Mouse (Mus musculus): ENCODE results near the gene Prim1. TPM values are rescaled to one million over a fixed set of nuclear protein-coding genes. Genes with fewer than 3 reads are reported as not detected.

Prim1 gene
- polyA plus RNA-seq, 1 experiment from 2014 or later: 38.7 TPM

Other genes starting within 250 kb of the Prim1 start
- gene Rdh9, start 238.8 kb upstream of the Prim1 start, polyA plus RNA-seq (2014; fragmentation: Nextera tagmentation; extraction: Ambion mirVana): 0.22 TPM in 1 of 2 replicates, not detected in the other
- not detected in 2 replicates for gene Rdh16, start 214.0 kb upstream of the Prim1 start, polyA plus RNA-seq (2014; fragmentation: Nextera tagmentation; extraction: Ambion mirVana)
- gene Rdh19, start 165.2 kb upstream of the Prim1 start, polyA plus RNA-seq (2014; fragmentation: Nextera tagmentation; extraction: Ambion mirVana): not detected in 2 replicates
- gene Rdh16f2, start 148.7 kb upstream of the Prim1 start, polyA plus RNA-seq (2014; fragmentation: Nextera tagmentation; extraction: Ambion mirVana): not detected in 2 replicates
- not detected in 2 replicates for gene Rdh7, start 126.4 kb upstream of the Prim1 start, polyA plus RNA-seq (2014; fragmentation: Nextera tagmentation; extraction: Ambion mirVana)
- gene Sdr9c7, start 116.7 kb upstream of the Prim1 start, polyA plus RNA-seq (2014; fragmentation: Nextera tagmentation; extraction: Ambion mirVana): not detected in 2 replicates
- not detected in 2 replicates for gene Hsd17b6, start 7.6 kb upstream of the Prim1 start, polyA plus RNA-seq (2014; fragmentation: Nextera tagmentation; extraction: Ambion mirVana)
- 537 and 552 TPM in 2 replicates for gene Naca, start 20.4 kb downstream of the Prim1 start, polyA plus RNA-seq (2014; fragmentation: Nextera tagmentation; extraction: Ambion mirVana)
- gene Ptges3, start 43.8 kb downstream of the Prim1 start, polyA plus RNA-seq (2014; fragmentation: Nextera tagmentation; extraction: Ambion mirVana): 381 and 396 TPM in 2 replicates
- 2,213 and 2,273 TPM in 2 replicates for gene Atp5b, start 68.1 kb downstream of the Prim1 start, polyA plus RNA-seq (2014; fragmentation: Nextera tagmentation; extraction: Ambion mirVana)
- gene Baz2a, start 76.4 kb downstream of the Prim1 start, polyA plus RNA-seq (2014; fragmentation: Nextera tagmentation; extraction: Ambion mirVana): 15.8 and 20.9 TPM in 2 replicates
- gene Rbms2, start 165.1 kb downstream of the Prim1 start, polyA plus RNA-seq (2014; fragmentation: Nextera tagmentation; extraction: Ambion mirVana): 4.7 and 7.6 TPM in 2 replicates
- 2.0 and 2.8 TPM in 2 replicates for gene Gls2, start 179.3 kb downstream of the Prim1 start, polyA plus RNA-seq (2014; fragmentation: Nextera tagmentation; extraction: Ambion mirVana)
- gene Spryd4, start 196.6 kb downstream of the Prim1 start, polyA plus RNA-seq (2014; fragmentation: Nextera tagmentation; extraction: Ambion mirVana): 20.9 and 22.3 TPM in 2 replicates
- not detected in 2 replicates for gene Mip, start 210.7 kb downstream of the Prim1 start, polyA plus RNA-seq (2014; fragmentation: Nextera tagmentation; extraction: Ambion mirVana)
- 14.6 and 19.1 TPM in 2 replicates for gene Timeless, start 216.9 kb downstream of the Prim1 start, polyA plus RNA-seq (2014; fragmentation: Nextera tagmentation; extraction: Ambion mirVana)
- not detected in 2 replicates for gene Apon, start 238.9 kb downstream of the Prim1 start, polyA plus RNA-seq (2014; fragmentation: Nextera tagmentation; extraction: Ambion mirVana)